Mouse (Mus musculus) colon, adult 2 months (tissue): ENCODE results near the gene Anxa3. TPM values are rescaled to one million over a fixed set of nuclear protein-coding genes. Genes with fewer than 3 reads are reported as not detected.

Source experiments
- polyA plus RNA-seq: library from polyadenylated mRNA; depleted of rRNA; stranded (reverse); fragments of >200 nt; gene quantifications from 2 replicates; pipeline ENCODE4 v1.2.3, GENCODE M21; 2012; rRNA removed

The Anxa3 gene
- polyA plus RNA-seq = 28.2 and 39.5 TPM in 2 replicates

GRCm38 (mm10) chr5:96792936-96793718, at the start of gene Anxa3:
Anxa3 (plus strand) TSS chr5:96793339.

Other genes with a start within 250 kb of the Anxa3 start
- gene Bmp2k, start 204.3 kb downstream of the Anxa3 start, polyA plus RNA-seq = 7.2 and 9.5 TPM in 2 replicates